Mouse (Mus musculus): ENCODE data around the gene Ccdc144b. TPM values are rescaled to one million over a fixed set of nuclear protein-coding genes. Genes with fewer than 3 reads are reported as not detected.

The Ccdc144b gene
- polyA plus RNA-seq (2016; fragmentation: Nextera tagmentation; extraction: Ambion mirVana) = not detected in 2 replicates

GRCm38 (mm10) chr3:36053447-36053846 lies at the start of gene Ccdc144b:
Gene Ccdc144b, minus strand, starts transcription at chr3:36053547.
- Histone ChIP-seq H3K36me3 (no peaks in the 10 kb centered on the region), H3K4me3 (no peak within 1 kb of the TSS), H3K27me3 (replicated peaks) (no peaks in the 10 kb centered on the region), H3K4me2 (replicated peaks) (no peak within 1 kb of the TSS), H3K4me1 (no peaks in the 10 kb centered on the region), H3K27ac (no peak within 1 kb of the TSS), H3K9ac (no peak within 1 kb of the TSS), H3K9me3 (no peaks in the 10 kb centered on the region)
- WGBS = 89% methylated on average over 6 of the region's 6 CpGs
- no peak for ATAC-seq (ENCODE audit: low FRiP score, low read depth)

- Histone ChIP-seq H3K36me3 (peaks cover 11% of the 10 kb centered on the region), H3K9ac (no peak overlapping the region), H3K9me3 (no peaks in the 10 kb centered on the region), H3K4me3 (no peak overlapping the region), H3K27ac (no peak overlapping the region), H3K27me3 (replicated peaks) (no peaks in the 10 kb centered on the region), H3K4me2 (replicated peaks) (no peak overlapping the region), H3K4me1 (no peaks in the 10 kb centered on the region)
- ATAC-seq (ENCODE audit: low FRiP score, low read depth) = no peak
- 85% methylated on average over 2 of the region's 2 CpGs for WGBS
These were observed 42.0 kb upstream of the Ccdc144b start for GRCm38 (mm10) chr3:36095371-36095770.

- Histone ChIP-seq H3K4me3 (no peak overlapping the region), H3K27ac (no peak overlapping the region), H3K4me2 (replicated peaks) (no peak overlapping the region), H3K9me3 (no peaks in the 10 kb centered on the region), H3K4me1 (no peaks in the 10 kb centered on the region), H3K27me3 (replicated peaks) (no peaks in the 10 kb centered on the region), H3K9ac (no peak overlapping the region), H3K36me3 (peaks cover 82% of the 10 kb centered on the region)
- no peak for ATAC-seq (ENCODE audit: low FRiP score, low read depth)
- WGBS = 94% methylated on average over 9 of the region's 9 CpGs
These were observed 34.2 kb upstream of the Ccdc144b start for GRCm38 (mm10) chr3:36087591-36087990.

- Histone ChIP-seq H3K4me2 (replicated peaks) (no peak overlapping the region), H3K36me3 (peaks cover 93% of the 10 kb centered on the region), H3K4me3 (no peak overlapping the region), H3K27me3 (replicated peaks) (no peaks in the 10 kb centered on the region), H3K27ac (no peak overlapping the region), H3K9me3 (no peaks in the 10 kb centered on the region), H3K9ac (no peak overlapping the region), H3K4me1 (no peaks in the 10 kb centered on the region)
- ATAC-seq (ENCODE audit: low FRiP score, low read depth) = no peak
- WGBS = 96% methylated on average over 5 of the region's 5 CpGs
These were observed 32.0 kb upstream of the Ccdc144b start for GRCm38 (mm10) chr3:36085394-36085793.

- Histone ChIP-seq H3K36me3 (peaks cover 92% of the 10 kb centered on the region), H3K4me1 (no peaks in the 10 kb centered on the region)
- 95% methylated on average over 7 of the region's 7 CpGs for WGBS
These were observed 30.0 kb upstream of the Ccdc144b start for GRCm38 (mm10) chr3:36083381-36083780.

DNA sequence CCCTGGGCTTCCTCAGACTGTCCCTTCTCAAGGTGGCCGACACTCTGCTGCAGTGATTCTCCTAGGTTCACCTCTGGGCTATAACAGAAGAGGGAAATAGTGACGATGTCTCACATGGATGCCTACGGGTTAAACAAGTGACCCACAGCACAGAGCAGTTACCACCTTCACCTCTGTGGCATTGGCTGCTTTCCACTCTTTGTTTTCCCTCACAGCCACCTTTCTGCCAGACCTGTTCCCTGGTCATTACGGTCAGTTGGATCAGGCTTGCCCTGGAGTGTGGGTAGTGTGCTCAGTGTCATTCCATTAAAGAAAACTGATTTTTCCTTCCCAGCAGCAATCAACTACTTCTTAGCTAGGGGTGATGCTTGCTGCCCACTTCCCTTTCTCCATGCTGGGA lies 29.5 kb upstream of the Ccdc144b start:
- Histone ChIP-seq H3K4me1 (no peaks in the 10 kb centered on the region), H3K4me3 (no peak overlapping the region), H3K36me3 (peaks cover 92% of the 10 kb centered on the region), H3K27me3 (replicated peaks) (no peaks in the 10 kb centered on the region), H3K4me2 (replicated peaks) (no peak overlapping the region), H3K9me3 (no peaks in the 10 kb centered on the region), H3K27ac (no peak overlapping the region), H3K9ac (no peak overlapping the region)
- no peak for ATAC-seq (ENCODE audit: low FRiP score, low read depth)
- WGBS = 96% methylated on average over 4 of the region's 4 CpGs

More at GRCm38 (mm10) chr3:36083381-36083780, 30.0 kb upstream of the Ccdc144b start:
- H3K9ac ChIP-seq = no peak overlapping the region
- no peak overlapping the region for H3K27ac ChIP-seq
- no peak overlapping the region for H3K4me3 ChIP-seq
- H3K27me3 ChIP-seq (replicated peaks) = no peaks in the 10 kb centered on the region
- H3K4me2 ChIP-seq (replicated peaks) = no peak overlapping the region
- no peaks in the 10 kb centered on the region for H3K9me3 ChIP-seq
- ATAC-seq (ENCODE audit: low FRiP score, low read depth) = no peak

- ATAC-seq (ENCODE audit: low FRiP score, low read depth) = no peak
- H3K4me2 ChIP-seq (replicated peaks) = no peak overlapping the region
- WGBS = 93% methylated on average over 5 of the region's 5 CpGs
- no peak overlapping the region for H3K27ac ChIP-seq
- H3K4me1 ChIP-seq = no peaks in the 10 kb centered on the region
- H3K27me3 ChIP-seq (replicated peaks) = no peaks in the 10 kb centered on the region
- H3K4me3 ChIP-seq = no peak overlapping the region
- no peaks in the 10 kb centered on the region for H3K9me3 ChIP-seq
- H3K9ac ChIP-seq = no peak overlapping the region
- peaks cover 94% of the 10 kb centered on the region for H3K36me3 ChIP-seq
These were observed 27.4 kb upstream of the Ccdc144b start for GRCm38 (mm10) chr3:36080741-36081140.

DNA sequence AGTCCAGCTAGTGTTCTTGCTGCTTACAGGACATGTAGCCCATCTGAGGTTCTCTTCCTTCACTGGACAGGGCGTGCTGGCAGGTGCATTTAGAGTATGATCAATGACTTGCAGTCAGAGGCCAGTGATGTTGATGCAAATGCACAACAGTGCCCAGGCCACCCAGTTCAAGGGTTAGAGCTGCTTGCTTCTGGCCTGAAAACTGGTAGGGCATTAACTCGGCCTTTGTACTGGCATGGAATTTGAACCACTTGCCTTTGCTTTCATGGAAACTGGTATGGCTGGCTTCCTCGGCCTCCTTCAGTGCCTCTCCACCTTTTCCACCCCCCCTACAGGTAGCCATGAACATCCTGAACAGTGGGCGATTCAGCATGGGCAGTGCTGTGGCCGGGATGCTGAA lies 26.5 kb upstream of the Ccdc144b start:
- Histone ChIP-seq H3K27me3 (replicated peaks) (no peaks in the 10 kb centered on the region), H3K9me3 (no peaks in the 10 kb centered on the region), H3K9ac (no peak overlapping the region), H3K4me2 (replicated peaks) (no peak overlapping the region), H3K36me3 (peaks cover 94% of the 10 kb centered on the region), H3K27ac (no peak overlapping the region), H3K4me1 (no peaks in the 10 kb centered on the region), H3K4me3 (no peak overlapping the region)
- WGBS = 91% methylated on average over 5 of the region's 5 CpGs
- ATAC-seq (ENCODE audit: low FRiP score, low read depth) = no peak

- peaks cover 87% of the 10 kb centered on the region for H3K36me3 ChIP-seq
These were observed 24.0 kb upstream of the Ccdc144b start for GRCm38 (mm10) chr3:36077386-36077785.

DNA sequence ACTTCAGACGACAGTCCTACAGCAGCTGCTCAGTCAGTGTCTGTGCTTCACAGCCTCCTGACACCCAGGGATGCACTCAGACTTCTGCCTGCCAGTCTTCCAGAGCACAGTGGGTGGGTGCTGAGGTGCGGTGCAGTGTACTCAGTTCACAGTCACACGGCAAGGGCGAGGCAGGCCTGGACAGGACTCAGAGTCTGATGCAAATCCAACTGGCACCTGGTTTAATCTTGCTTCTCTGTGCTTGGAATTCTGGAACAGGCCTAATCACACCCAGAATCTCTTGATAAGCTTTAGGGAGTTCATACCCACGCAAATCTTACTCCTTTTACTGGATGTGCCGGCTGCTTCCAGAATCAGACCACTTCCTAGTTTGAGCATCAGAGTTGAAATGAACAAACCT lies 22.1 kb upstream of the Ccdc144b start:
- Histone ChIP-seq H3K4me3 (no peak overlapping the region), H3K4me2 (replicated peaks) (no peak overlapping the region), H3K36me3 (peaks cover 78% of the 10 kb centered on the region), H3K4me1 (no peaks in the 10 kb centered on the region), H3K9me3 (no peaks in the 10 kb centered on the region), H3K27me3 (replicated peaks) (no peaks in the 10 kb centered on the region), H3K9ac (no peak overlapping the region), H3K27ac (no peak overlapping the region)
- ATAC-seq (ENCODE audit: low FRiP score, low read depth) = no peak
- 95% methylated on average over 6 of the region's 6 CpGs for WGBS

More at GRCm38 (mm10) chr3:36077386-36077785, 24.0 kb upstream of the Ccdc144b start:
- Histone ChIP-seq H3K4me3 (no peak overlapping the region), H3K9ac (no peak overlapping the region), H3K27me3 (replicated peaks) (no peaks in the 10 kb centered on the region), H3K4me2 (replicated peaks) (no peak overlapping the region), H3K4me1 (no peaks in the 10 kb centered on the region), H3K27ac (no peak overlapping the region), H3K9me3 (no peaks in the 10 kb centered on the region)
- ATAC-seq (ENCODE audit: low FRiP score, low read depth) = no peak
- 94% methylated on average over 3 of the region's 3 CpGs for WGBS

DNA sequence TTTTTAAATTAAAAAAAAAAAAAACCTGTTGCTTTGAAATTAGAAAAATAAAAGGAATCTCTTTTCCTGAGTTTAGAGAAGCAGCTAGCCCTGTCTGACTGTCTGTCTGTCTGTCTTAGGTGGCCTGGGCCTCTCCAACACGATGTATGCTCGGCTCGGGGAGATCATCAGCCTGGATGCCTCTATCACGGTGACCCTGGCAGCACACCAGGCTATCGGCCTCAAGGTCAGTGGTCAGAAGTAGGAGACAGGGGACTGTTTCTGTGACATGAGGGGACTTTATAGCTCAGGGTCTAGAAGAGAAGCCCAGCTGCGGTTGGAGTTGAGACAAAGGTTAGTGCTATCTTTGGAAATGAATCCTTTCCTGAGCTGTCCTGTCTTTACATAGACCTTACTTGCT lies 20.9 kb upstream of the Ccdc144b start:
- Histone ChIP-seq H3K9ac (no peak overlapping the region), H3K4me1 (no peaks in the 10 kb centered on the region), H3K36me3 (peaks cover 73% of the 10 kb centered on the region), H3K9me3 (no peaks in the 10 kb centered on the region), H3K27ac (no peak overlapping the region), H3K4me3 (no peak overlapping the region), H3K4me2 (replicated peaks) (no peak overlapping the region), H3K27me3 (replicated peaks) (no peaks in the 10 kb centered on the region)
- no peak for ATAC-seq (ENCODE audit: low FRiP score, low read depth)
- WGBS = 94% methylated on average over 6 of the region's 6 CpGs

GRCm38 (mm10) chr3:36071047-36071446 lies 17.7 kb upstream of the Ccdc144b start:
- Histone ChIP-seq H3K4me3 (no peak overlapping the region), H3K4me1 (peaks cover 15% of the 10 kb centered on the region), H3K27ac (no peak overlapping the region), H3K9me3 (no peaks in the 10 kb centered on the region), H3K4me2 (replicated peaks) (no peak overlapping the region), H3K36me3 (peaks cover 43% of the 10 kb centered on the region), H3K9ac (no peak overlapping the region), H3K27me3 (replicated peaks) (no peaks in the 10 kb centered on the region)
- WGBS = 88% methylated on average over 5 of the region's 5 CpGs
- ATAC-seq (ENCODE audit: low FRiP score, low read depth) = no peak

DNA sequence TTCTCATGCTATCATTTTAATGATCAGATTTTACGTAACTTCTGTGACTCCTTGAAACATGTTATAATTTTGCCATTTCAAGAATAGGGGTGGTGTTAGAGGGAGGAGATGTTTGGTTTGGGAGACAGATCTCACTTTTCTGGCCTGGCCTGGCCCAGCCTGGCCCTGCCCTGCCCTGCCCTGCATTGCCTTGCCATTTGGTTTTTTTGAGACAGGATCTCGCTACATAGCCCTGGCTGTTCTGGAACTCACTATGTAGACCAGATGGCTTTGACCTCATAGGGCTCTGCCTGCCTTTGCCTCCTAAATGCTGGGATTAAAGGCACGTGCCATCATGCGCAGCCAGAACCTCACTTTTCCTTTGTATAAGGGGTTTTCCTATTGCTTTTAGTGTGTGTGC lies 17.1 kb upstream of the Ccdc144b start:
- H3K9ac ChIP-seq = no peak overlapping the region
- H3K4me2 ChIP-seq (replicated peaks) = no peak overlapping the region
- no peak for ATAC-seq (ENCODE audit: low FRiP score, low read depth)

More for the DNA sequence above, 17.1 kb upstream of the Ccdc144b start:
- WGBS = 95% methylated on average over 4 of the region's 4 CpGs
- peaks cover 37% of the 10 kb centered on the region for H3K36me3 ChIP-seq
- H3K27me3 ChIP-seq (replicated peaks) = no peaks in the 10 kb centered on the region
- no peak overlapping the region for H3K4me3 ChIP-seq
- no peaks in the 10 kb centered on the region for H3K9me3 ChIP-seq
- peaks cover 15% of the 10 kb centered on the region for H3K4me1 ChIP-seq
- no peak overlapping the region for H3K27ac ChIP-seq

All from neural tube, embryonic 12.5 days (tissue).